Mouse (Mus musculus) common myeloid progenitor, adult 5-6 weeks (primary cell): ENCODE measurements around the gene Pced1a. TPM values are rescaled to one million over a fixed set of nuclear protein-coding genes. Genes with fewer than 3 reads are reported as not detected.

Experiments used
- ATAC-seq: replicated peaks from 2 replicates; pipeline ENCODE4 v1.8.0; 2016; ENCODE audit warnings: low read depth, mild to moderate bottlenecking, moderate TSS enrichment, inconsistent platforms; ENCODE audit not compliant: poor library complexity, severe bottlenecking
- total RNA-seq: library from RNA; stranded (forward); fragments of 200-1000, 187-1606 nt; gene quantifications from 2 replicates; pipeline ENCODE4 v1.2.3, GENCODE M21; 2017

The Pced1a gene
- total RNA-seq, 1 experiment from 2014 or later = 14.7 TPM

GRCm38 (mm10) chr2:130439840-130440480 lies 15.5 kb upstream of the Pced1a start:
- ATAC-seq = no peak

DNA sequence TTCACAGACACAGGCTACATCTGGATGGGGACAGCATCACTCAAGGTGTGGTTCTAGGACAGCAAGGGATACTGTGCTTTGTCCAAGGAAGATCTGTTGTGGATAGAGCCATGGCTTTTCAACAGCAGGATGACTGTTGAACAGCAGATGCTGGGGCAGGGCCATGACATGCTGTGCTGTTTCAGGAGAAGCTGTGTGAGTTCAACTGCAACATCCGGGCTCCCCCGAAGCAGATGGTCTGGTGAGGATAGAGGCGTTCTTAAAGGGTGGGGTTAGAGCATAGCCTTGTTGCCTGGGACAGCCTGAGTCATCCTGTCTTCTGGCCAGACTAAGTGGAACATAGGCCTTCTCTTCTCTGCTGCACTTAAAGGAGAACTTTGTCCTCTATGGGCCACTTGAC lies 14.4 kb upstream of the Pced1a start:
- ATAC-seq = no peak

DNA sequence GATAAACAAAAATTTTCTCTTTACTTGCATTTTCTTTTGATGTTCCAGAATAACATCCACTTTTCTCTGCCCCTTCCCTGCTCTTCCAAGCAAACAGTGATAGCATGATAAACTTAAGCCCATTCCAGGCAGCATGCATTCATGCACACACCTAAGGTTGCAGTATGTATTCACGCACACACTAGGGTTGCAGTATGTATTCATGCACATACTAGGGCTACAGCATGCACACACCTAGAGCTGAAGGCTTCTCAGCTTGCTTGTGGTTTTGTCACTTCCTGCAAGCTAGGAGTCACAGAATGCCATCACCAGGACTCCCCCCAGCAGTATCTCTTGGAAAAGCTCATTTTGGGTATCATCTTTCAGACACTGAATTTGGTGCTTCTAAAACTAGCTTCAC lies 12.3 kb upstream of the Pced1a start:
- no peak for ATAC-seq

DNA sequence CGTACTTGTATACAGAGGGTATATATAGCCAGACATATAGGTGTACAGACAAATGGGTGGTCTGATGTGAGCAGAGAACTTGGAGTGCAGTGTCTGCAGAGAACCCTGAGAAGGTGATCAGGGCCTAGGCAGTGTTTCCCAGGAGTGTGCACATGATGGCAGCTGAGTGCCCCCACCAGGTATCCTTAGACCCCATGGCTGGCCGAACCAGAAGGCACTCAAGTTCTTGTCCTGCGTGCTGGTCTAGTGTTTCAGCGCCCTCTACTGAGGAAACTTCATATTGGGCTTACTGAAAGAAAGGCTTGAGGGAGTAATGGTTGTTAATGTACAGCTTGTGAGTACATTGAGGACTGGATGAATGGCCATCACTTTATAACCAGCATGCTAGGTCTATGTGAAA lies 8.7 kb upstream of the Pced1a start:
- ATAC-seq = peak; percentile 72; the same call in 1 of the 2 replicates

DNA sequence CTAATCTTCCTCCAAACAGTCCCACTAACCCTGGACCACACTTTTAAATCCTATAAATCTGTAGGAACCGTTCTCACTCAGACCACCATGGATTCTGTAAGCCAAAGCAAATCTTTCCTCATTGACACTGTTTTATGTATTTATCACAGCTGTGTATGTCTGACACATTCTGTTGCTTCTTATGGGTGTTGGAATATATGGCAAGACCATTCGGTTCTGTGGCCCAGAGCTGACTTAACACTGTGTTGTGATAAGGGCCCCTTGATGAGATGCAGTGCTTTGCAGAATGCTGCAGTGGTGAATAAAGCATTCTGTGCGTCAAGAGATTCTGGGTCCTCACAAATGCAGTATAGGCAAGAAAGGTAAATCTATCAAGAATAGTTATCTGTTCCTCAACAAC lies 7.7 kb upstream of the Pced1a start:
- no peak for ATAC-seq

GRCm38 (mm10) chr2:130430484-130430883 lies 6.0 kb upstream of the Pced1a start:
- ATAC-seq = no peak

- no peak for ATAC-seq
Observed at GRCm38 (mm10) chr2:130429851-130430250, 5.3 kb upstream of the Pced1a start.

- ATAC-seq = no peak
Observed at GRCm38 (mm10) chr2:130425112-130425511, 611 bp upstream of the Pced1a start.

GRCm38 (mm10) chr2:130423397-130424125 lies 940 bp downstream of the Pced1a start:
- peak; percentile 50 for ATAC-seq

DNA sequence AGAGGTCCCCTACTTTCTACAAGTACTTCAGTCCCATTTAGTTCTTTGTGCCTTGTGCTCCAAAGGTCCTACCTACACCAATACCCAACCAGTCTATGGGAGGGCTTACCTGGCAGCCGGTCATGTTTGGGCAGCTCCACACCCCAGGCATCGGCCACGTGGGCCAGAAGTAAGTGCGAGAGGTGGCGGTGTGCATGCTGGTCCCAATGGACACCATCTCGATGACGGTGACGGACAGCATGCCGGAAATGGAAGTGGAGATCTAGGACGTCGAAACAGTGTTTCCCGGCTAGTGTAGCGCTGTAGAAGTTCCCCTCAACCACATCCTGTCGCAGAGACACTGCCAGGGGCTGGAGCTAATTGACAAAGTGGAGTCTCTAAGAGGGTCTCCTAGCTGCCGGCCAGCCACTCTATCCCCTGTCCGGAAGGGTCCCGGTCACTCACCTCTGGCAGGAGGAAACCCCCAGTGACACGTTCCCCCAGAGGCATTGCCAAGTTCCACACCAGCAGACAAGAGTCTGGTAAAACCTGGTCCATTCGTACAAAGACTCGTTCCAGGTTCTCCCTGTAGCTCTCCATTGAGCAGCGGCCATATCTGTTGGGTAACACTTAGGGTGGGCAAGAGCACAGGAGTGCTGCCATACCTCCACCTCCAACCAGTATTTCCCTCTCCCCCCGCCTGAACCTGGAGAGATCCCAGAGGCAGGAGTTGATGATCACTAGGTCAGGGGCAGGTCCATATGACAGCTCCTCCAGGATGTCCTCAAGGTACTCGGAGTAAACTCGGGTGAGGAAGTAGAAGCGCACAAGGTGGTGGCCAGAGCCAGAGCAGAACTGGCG lies 2.5 kb downstream of the Pced1a start:
- no peak for ATAC-seq

- ATAC-seq = peak; percentile 59
Observed at GRCm38 (mm10) chr2:130414094-130414856, 10.2 kb downstream of the Pced1a start.

DNA sequence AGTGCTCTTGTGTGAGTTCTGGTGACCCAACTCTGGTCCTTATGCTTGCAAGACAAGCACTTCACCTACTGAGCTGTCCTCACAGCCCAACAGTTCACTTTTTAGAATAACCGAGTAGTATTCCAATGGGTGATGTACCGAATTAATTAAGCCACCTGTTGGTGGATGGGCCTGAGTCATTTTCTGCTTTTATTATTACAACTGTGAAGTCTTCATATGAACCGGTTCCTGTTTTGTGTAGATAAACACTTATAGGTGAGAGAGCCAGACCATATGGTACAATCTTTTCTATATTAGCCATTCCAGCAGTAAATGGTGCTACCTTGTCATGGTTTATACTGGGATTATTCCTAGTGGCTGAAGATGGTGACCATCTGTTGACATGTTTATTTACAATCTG lies 11.7 kb downstream of the Pced1a start:
- ATAC-seq = no peak

- peak; percentile 89 for ATAC-seq
Observed at GRCm38 (mm10) chr2:130411558-130412495, 12.7 kb downstream of the Pced1a start.

DNA sequence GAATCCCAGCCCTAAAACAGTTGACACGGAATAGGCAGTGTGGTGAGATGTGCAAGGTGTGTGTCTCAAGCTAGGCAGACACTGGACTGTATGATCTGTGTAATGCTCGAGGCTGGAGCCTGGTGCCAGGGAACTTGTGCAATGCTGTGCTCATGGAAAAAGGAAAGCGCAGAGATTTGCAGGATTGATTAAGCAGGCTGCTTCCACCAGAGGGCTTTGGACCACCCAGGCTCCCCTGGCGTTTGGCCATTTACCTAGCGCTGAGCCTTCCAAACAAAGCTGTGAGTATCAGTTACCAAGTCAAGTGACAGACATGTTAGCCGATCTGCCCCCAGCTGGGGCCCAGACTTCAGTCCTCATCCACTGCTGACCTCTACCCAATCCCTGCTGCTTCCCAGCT lies 16.3 kb downstream of the Pced1a start:
- no peak for ATAC-seq

- ATAC-seq = no peak
Observed at GRCm38 (mm10) chr2:130406178-130406577, 18.3 kb downstream of the Pced1a start, which contains the start of gene Tmem239. TSS of gene Tmem239 (plus strand) at chr2:130406478.

GRCm38 (mm10) chr2:130404939-130405338 lies 19.6 kb downstream of the Pced1a start, which contains the start of the genes Gm28372 and 1700020A23Rik:
TSS of gene Gm28372 (plus strand) at chr2:130405239.
TSS of gene 1700020A23Rik (plus strand) at chr2:130405259.
- no peak for ATAC-seq

DNA sequence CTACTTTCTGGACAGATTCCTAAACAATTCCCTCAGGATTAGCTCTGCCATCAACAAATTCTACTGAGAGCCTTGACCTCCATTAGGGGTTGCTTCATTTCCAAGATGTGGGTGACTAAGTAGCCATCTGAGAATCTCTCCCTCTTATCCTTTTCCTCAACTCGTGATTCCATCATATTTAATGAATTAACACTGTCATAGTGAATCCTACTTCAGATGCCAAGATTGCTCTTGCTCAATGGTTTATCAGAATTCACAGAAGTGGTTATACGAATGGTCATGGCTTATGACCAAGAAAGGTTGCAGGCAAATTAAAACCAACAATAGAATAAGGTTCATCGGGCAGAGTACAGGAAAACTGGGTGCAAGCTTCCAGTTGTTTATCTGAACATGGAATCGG lies 22.6 kb downstream of the Pced1a start:
- no peak for ATAC-seq

DNA sequence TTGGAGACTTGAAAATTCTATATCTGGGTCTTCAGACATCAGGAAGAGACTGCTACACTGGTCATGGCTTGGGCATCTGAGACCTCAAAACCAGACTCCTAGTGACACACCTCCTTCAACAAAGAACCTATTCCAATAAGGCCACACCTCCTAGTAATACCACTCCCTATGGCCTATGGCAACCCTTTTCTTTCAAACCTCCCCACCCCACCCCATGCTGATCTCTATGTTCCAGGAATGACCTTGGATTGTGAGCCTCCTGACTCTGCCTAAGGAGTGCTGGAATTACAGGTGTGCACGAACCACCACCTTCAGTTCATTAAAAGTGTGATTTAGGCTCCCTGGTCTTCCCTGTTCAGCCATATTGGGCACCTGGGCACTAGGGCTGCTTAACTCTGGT lies 24.5 kb downstream of the Pced1a start:
- no peak for ATAC-seq

- ATAC-seq = peak; percentile 80
Observed at GRCm38 (mm10) chr2:130398091-130398490, 26.4 kb downstream of the Pced1a start.
